Mouse (Mus musculus) kidney, postnatal 0 days (tissue): ENCODE data around the gene St6gal1. TPM values are rescaled to one million over a fixed set of nuclear protein-coding genes. Genes with fewer than 3 reads are reported as not detected.

Source experiments
- ATAC-seq: fragments of 200-750 bp; cut with Nextera tagmentation; replicated peaks from 2 replicates; pipeline ENCODE4 v1.8.0; 2017; ENCODE audit warnings: low read depth, moderate number of reproducible peaks, moderate TSS enrichment, moderate library complexity; ENCODE audit not compliant: low FRiP score
- DNase-seq: peaks from one replicate; pipeline ENCODE4 v3.0.0-alpha.2; 2016; ENCODE audit warnings: low spot score
- H3K27ac ChIP-seq: fragments of 300-500 bp; sonication (generic); 2 replicates; pipeline ENCODE4 v1.5.1; 2014; ENCODE audit warnings: mild to moderate bottlenecking
- H3K27me3 ChIP-seq: fragments of 300-500 bp; sonication (generic); 2 replicates; pipeline ENCODE4 v1.6.1; 2014; ENCODE audit warnings: low read length, mixed read lengths; ENCODE audit not compliant: insufficient read depth
- H3K36me3 ChIP-seq: fragments of 300-500 bp; sonication (generic); 2 replicates; pipeline ENCODE4 v1.6.1; 2014; ENCODE audit warnings: low read length, mixed read lengths; ENCODE audit not compliant: insufficient read depth
- H3K4me1 ChIP-seq: fragments of 300-500 bp; sonication (generic); replicated peaks from 2 replicates; pipeline ENCODE4 v1.6.1; 2014; ENCODE audit warnings: antibody characterized with exemption, low read length, mixed read lengths; ENCODE audit not compliant: insufficient read depth
- H3K4me2 ChIP-seq: fragments of 300-500 bp; sonication (generic); 2 replicates; pipeline ENCODE4 v1.6.1; 2014; ENCODE audit warnings: mild to moderate bottlenecking, low read length, moderate library complexity, mixed read lengths
- H3K4me3 ChIP-seq: fragments of 300-500 bp; sonication (generic); replicated peaks from 2 replicates; pipeline ENCODE4 v1.5.1; 2014; ENCODE audit warnings: low read depth, low read length
- H3K9ac ChIP-seq: fragments of 300-500 bp; sonication (generic); 2 replicates; pipeline ENCODE4 v1.6.1; 2014; ENCODE audit warnings: low read depth, low read length
- H3K9me3 ChIP-seq: fragments of 300-500 bp; sonication (generic); replicated peaks from 2 replicates; pipeline ENCODE4 v1.6.1; 2016; ENCODE audit warnings: low read length, inconsistent platforms, mixed read lengths
- CTCF ChIP-seq: IDR thresholded peaks from 2 replicates; pipeline ENCODE4 v1.5.1; 2016; ENCODE audit warnings: antibody characterized with exemption, low read depth, mild to moderate bottlenecking, moderate library complexity
- WGBS: fragments of 180-500 bp; shearing (Covaris S2); extraction: QIAGEN DNeasy Blood & Tissue Kit; methylation state at CpG from one replicate; pipeline ENCODE4 v1.1.7; 2014; 5-methylcytosine and 5-hydroxymethylcytosine counted together
- polyA plus RNA-seq: library from polyadenylated mRNA; unstranded; fragments of >200 nt; fragmentation: Nextera tagmentation; extraction: Ambion mirVana; gene quantifications from 2 replicates; pipeline ENCODE4 v1.2.1, GENCODE M21; 2015

St6gal1 gene
- polyA plus RNA-seq, 1 experiment from 2014 or later = 28.6 TPM

DNA sequence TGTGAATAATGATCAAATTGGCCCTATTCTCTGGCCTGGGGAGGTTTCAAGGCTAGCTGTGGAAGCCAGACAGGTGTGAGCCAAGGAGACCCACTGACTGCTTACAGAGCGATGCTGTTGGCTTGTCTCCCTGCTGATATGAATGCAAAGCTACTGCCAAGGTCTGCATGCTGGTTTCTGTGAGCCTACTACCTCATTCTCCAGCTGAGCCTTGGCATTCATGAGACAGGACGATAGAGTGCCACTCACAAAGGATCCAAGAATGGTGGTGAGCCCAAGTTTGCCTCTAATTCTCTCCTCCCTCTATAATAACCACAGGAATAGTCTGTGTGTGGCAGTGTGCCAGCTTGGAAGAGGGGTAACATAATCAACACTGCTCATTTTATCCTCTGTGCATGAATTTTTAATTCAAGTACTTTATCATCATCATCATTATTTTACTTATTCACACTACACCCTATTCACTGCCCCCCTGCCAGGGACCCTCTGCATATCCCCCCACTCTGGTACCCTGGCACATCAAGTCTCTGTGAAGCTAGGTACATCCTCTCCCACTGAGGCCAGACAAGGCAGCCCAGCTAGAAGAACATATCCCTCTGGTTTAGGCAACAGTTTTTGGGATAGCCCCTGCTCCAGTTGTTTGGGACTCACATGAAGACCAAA lies 139.9 kb downstream of the St6gal1 start:
- Histone ChIP-seq H3K4me1 (no peaks in the 10 kb centered on the region), H3K36me3 (peaks cover under 1% of the 10 kb centered on the region; the same call in 1 of the 2 replicates), H3K4me3 (no peak overlapping the region), H3K27ac (no peak overlapping the region), H3K27me3 (no peaks in the 10 kb centered on the region), H3K9me3 (no peaks in the 10 kb centered on the region; the same call in 1 of the 2 replicates), H3K9ac (no peak overlapping the region), H3K4me2 (no peak overlapping the region)
- TF ChIP-seq CTCF = no peak
- DNase-seq = no peak
- no peak for ATAC-seq
- WGBS = 92% methylated on average over 2 of the region's 2 CpGs

DNA sequence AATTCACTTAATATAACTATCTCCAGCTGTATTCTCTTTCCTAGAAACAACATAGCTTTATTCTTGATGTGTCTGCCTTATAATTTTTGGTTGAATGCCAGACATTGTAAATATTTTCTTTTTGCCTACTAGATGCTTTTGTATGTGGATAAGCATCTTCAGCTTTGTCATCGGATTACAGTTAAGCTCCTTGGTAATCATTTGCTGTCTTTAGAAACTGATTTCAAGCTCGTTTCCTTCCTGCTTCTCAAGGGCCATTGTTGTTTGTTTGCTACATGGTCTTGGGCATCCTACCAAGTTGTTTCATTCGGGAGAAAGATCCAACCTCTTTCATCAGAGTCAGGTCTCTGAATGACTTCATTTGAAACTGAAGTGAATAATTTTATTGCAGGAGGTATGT lies 144.6 kb downstream of the St6gal1 start:
- Histone ChIP-seq H3K4me1 (no peaks in the 10 kb centered on the region), H3K27ac (no peak overlapping the region), H3K4me2 (no peak overlapping the region), H3K9ac (no peak overlapping the region), H3K4me3 (no peak overlapping the region), H3K9me3 (no peaks in the 10 kb centered on the region; the same call in 1 of the 2 replicates), H3K27me3 (no peaks in the 10 kb centered on the region), H3K36me3 (no peaks in the 10 kb centered on the region)
- ATAC-seq = no peak
- WGBS = 58% methylated on average over 3 of the region's 3 CpGs
- DNase-seq = peak; percentile 39
- no peak for TF ChIP-seq CTCF

DNA sequence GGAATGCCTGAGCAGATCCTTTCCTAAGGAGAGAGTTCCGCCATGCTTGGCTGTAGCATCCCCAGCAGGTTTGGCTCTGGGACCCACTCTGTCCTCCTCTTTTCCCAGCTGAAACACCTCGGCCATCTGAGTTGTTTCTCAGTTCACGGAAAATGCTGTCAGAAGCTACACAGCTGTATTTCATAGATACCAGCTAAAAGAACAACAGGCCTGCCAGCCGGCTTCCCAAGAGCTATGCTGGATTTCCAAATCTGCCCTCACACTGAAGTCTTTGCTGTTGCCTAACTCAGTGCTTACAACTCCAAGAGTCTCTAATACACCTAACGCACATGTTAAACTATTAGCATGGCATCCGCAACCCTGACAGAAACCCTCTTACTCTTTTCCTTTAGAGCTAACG lies 146.2 kb downstream of the St6gal1 start:
- Histone ChIP-seq H3K27me3 (no peaks in the 10 kb centered on the region), H3K4me1 (no peaks in the 10 kb centered on the region), H3K27ac (no peak overlapping the region), H3K9ac (no peak overlapping the region), H3K4me2 (no peak overlapping the region), H3K36me3 (no peaks in the 10 kb centered on the region), H3K9me3 (no peaks in the 10 kb centered on the region; the same call in 1 of the 2 replicates), H3K4me3 (no peak overlapping the region)
- no peak for TF ChIP-seq CTCF
- DNase-seq = no peak
- whole genome bisulfite sequencing = 85% methylated on average over 7 of the region's 7 CpGs
- no peak for ATAC-seq

DNA sequence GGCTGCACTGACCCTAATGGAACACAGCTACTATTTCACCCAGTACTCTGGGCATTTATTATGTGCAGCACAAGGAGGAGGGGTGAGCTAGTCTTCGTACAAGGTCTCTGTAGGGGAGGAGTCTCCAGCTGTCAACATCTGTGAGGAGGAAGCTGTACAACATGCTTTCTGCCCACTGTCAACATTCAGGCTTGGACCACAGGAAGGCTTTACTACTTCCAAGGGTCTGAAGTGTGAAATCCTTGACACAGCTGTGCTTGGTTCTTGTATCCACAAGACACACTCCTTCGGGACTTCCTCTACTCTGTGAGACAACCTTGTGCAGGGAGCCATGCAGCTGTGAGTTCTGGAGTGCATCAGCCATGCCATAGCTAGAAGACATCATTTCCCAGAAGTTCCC lies 147.8 kb downstream of the St6gal1 start:
- no peak for TF ChIP-seq CTCF
- no peak for ATAC-seq

DNA sequence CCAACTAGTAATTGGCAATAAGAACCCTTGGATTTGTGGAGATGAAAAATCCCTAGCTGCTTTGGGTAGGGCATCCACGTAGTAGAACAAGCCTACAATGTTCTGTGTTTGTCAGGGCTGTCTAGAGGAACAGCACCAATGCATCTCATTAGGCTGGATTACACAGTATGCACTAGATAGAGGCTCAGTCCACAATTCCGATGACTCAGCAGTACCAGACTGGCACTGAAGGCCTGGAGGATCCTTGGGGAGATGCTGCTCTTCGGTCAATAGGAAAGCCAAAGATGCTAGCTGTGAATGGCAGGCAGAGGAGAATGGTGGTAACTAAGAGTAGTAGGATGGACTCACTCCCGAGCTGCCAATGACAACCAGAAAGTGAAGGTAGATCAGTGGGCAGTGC lies 149.5 kb downstream of the St6gal1 start:
- Histone ChIP-seq H3K27ac (no peak overlapping the region), H3K4me3 (no peak overlapping the region), H3K4me2 (no peak overlapping the region), H3K9ac (no peak overlapping the region), H3K36me3 (no peaks in the 10 kb centered on the region), H3K9me3 (no peaks in the 10 kb centered on the region), H3K4me1 (no peaks in the 10 kb centered on the region), H3K27me3 (no peaks in the 10 kb centered on the region)
- 96% methylated on average over 4 of the region's 4 CpGs for WGBS
- DNase-seq = no peak
- TF ChIP-seq CTCF = no peak
- no peak for ATAC-seq

More for the DNA sequence above, 147.8 kb downstream of the St6gal1 start:
- no peaks in the 10 kb centered on the region for H3K4me1 ChIP-seq
- H3K9me3 ChIP-seq = no peaks in the 10 kb centered on the region; the same call in 1 of the 2 replicates
- 68% methylated on average over 2 of the region's 2 CpGs for WGBS
- no peaks in the 10 kb centered on the region for H3K27me3 ChIP-seq
- H3K4me3 ChIP-seq = no peak overlapping the region
- no peak overlapping the region for H3K4me2 ChIP-seq
- DNase-seq = no peak
- H3K27ac ChIP-seq = no peak overlapping the region
- H3K9ac ChIP-seq = no peak overlapping the region
- H3K36me3 ChIP-seq = no peaks in the 10 kb centered on the region

DNA sequence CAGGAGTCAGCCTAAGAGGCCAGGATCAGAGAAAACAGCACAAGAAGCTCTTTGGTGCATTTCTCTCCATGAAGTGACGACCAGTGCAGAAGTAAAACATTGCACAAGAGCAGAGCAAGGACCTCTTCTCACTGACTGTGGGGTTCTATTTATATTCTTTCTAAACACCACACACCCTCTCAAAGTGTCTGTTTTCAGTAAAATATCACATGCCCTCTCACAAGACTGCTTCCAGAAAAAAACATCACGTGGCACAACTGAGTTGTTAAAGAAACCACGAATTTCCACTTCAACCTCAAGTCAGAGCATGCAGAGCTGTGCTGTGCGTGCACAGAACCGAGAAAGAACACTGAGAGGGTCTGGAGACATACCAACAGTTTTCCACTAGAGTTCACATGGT lies 150.4 kb downstream of the St6gal1 start:
- ATAC-seq (no peak), DNase-seq (no peak)
- no peak overlapping the region for H3K9ac ChIP-seq
- no peaks in the 10 kb centered on the region for H3K9me3 ChIP-seq
- no peaks in the 10 kb centered on the region for H3K36me3 ChIP-seq
- no peak overlapping the region for H3K27ac ChIP-seq
- no peak overlapping the region for H3K4me3 ChIP-seq
- no peaks in the 10 kb centered on the region for H3K4me1 ChIP-seq
- no peak overlapping the region for H3K4me2 ChIP-seq
- 72% methylated on average over 5 of the region's 5 CpGs for WGBS
- H3K27me3 ChIP-seq = no peaks in the 10 kb centered on the region
- TF ChIP-seq CTCF = no peak

DNA sequence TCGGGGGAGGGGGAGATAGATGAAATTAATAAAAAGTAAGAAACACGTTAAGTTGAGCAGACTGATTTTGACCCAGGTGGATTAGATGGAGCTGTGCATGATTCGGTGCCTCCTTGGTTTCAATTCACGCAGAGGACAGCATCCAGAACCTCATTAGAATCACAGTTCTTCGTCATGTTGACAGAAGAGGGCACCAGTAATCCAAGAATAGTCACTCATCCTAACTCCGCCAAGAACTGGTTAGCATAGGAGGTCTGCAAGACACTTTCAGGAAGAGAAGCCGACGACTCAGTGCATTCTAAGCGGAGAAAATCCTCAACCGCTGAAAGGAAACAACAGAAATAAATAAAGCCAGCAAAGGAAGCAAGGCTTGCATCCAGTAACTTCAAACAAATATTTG lies 151.6 kb downstream of the St6gal1 start:
- no peaks in the 10 kb centered on the region for H3K4me1 ChIP-seq
- H3K9ac ChIP-seq = no peak overlapping the region
- no peaks in the 10 kb centered on the region for H3K9me3 ChIP-seq
- H3K4me3 ChIP-seq = no peak overlapping the region
- peak; percentile 36 for TF ChIP-seq CTCF
- no peaks in the 10 kb centered on the region for H3K27me3 ChIP-seq
- no peak overlapping the region for H3K4me2 ChIP-seq
- ATAC-seq = no peak
- WGBS = 54% methylated on average over 10 of the region's 10 CpGs
- no peak overlapping the region for H3K27ac ChIP-seq
- peak; percentile 28 for DNase-seq
- H3K36me3 ChIP-seq = no peaks in the 10 kb centered on the region
